Mouse (Mus musculus): ENCODE results near the gene Fah.
A peak's percentile ranks its signal among the peaks of the same experiment; 100 is the strongest.

Fah gene

GRCm38 (mm10) chr7:84594917-84595303, 11.6 kb downstream of the Fah start:
- DNase-seq (ENCODE audit: low spot score) = no peak

- DNase-seq (ENCODE audit: low spot score) = peak; percentile 84
Measured at GRCm38 (mm10) chr7:84594087-84594916, 12.2 kb downstream of the Fah start.

GRCm38 (mm10) chr7:84591347-84591746, 15.2 kb downstream of the Fah start:
- no peak for DNase-seq (ENCODE audit: low spot score)

- DNase-seq (ENCODE audit: low spot score) = no peak
Measured at GRCm38 (mm10) chr7:84590622-84591021, 15.9 kb downstream of the Fah start.

- DNase-seq (ENCODE audit: low spot score) = no peak
Measured at GRCm38 (mm10) chr7:84587101-84587783, 19.3 kb downstream of the Fah start.

- no peak for DNase-seq (ENCODE audit: low spot score)
Measured at GRCm38 (mm10) chr7:84586360-84587100, 20.0 kb downstream of the Fah start.

GRCm38 (mm10) chr7:84585086-84585485, 21.4 kb downstream of the Fah start:
- no peak for DNase-seq (ENCODE audit: low spot score)

- DNase-seq (ENCODE audit: low spot score) = no peak
Measured at GRCm38 (mm10) chr7:84579769-84580168, 26.8 kb downstream of the Fah start.

GRCm38 (mm10) chr7:84578841-84579240, 27.7 kb downstream of the Fah start:
- DNase-seq (ENCODE audit: low spot score) = no peak

- no peak for DNase-seq (ENCODE audit: low spot score)
Measured at GRCm38 (mm10) chr7:84577034-84577433, 29.5 kb downstream of the Fah start.

GRCm38 (mm10) chr7:84566200-84566599, 40.3 kb downstream of the Fah start:
- DNase-seq (ENCODE audit: low spot score) = no peak

- no peak for DNase-seq (ENCODE audit: low spot score)
Measured at GRCm38 (mm10) chr7:84564236-84564635, 42.3 kb downstream of the Fah start.

GRCm38 (mm10) chr7:84560500-84560899, 46.0 kb downstream of the Fah start:
- DNase-seq (ENCODE audit: low spot score) = no peak

- DNase-seq (ENCODE audit: low spot score) = no peak
Measured at GRCm38 (mm10) chr7:84557332-84557731, 49.2 kb downstream of the Fah start.

- no peak for DNase-seq (ENCODE audit: low spot score)
Measured at GRCm38 (mm10) chr7:84555294-84555693, 51.2 kb downstream of the Fah start.

- DNase-seq (ENCODE audit: low spot score) = no peak
Measured at GRCm38 (mm10) chr7:84551472-84551871, 55.0 kb downstream of the Fah start.

GRCm38 (mm10) chr7:84546667-84547066, 59.9 kb downstream of the Fah start:
- no peak for DNase-seq (ENCODE audit: low spot score)

GRCm38 (mm10) chr7:84544946-84545345, 61.6 kb downstream of the Fah start:
- DNase-seq (ENCODE audit: low spot score) = no peak

Measured in retina, embryonic 14.5 days (tissue).